Mouse (Mus musculus): ENCODE measurements at regions not wholly inside any gene's neighbourhood (a gene's known extent, or its start where the extent isn't known, plus 50 kb on each side); places are given as distances from the start of the nearest gene placed in this dataset.
A peak's percentile ranks its signal among the peaks of the same experiment; 100 is the strongest.

DNA sequence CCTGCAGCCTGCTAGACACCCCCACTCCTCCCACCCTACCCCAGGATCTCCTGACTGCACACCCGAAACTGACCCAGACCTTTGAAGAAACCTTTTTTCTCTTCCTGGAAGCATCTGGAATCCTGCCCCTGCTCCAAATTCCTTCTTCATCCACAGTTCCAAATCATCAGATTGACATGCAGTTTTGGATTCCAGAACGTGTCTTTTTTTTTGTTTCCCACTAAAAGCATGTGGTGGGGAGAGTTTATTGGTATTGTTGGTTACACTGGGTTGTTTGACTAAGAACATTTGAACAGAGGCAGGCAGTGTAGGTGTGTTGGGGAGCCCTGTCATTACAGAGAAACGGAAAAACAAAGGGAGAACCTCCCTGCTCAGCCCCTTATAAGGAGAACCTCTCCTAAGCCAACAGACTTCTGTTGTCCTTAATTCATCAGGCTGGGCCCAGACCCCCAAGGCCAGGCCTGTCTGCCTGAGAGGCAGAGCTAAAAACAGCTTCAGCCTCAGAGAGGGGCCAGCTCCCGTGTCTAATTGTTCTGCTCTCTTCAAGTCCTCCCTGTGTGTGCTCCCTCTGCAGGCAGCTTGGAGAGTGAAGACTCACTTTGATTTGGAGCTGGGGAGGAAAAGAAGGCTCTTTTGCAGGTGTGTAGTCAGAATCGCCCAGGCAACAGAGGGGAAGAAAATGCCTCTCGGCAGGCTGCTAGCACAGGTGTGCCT, 187.3 kb upstream of the Cdh5 start:
- Histone ChIP-seq H3K36me3 (ENCODE audit: insufficient read depth, low read length) (no peaks in the 10 kb centered on the region), H3K9me3 (ENCODE audit: low read length) (no peaks in the 10 kb centered on the region), H3K9ac (replicated peaks; ENCODE audit: low read length) (no peak overlapping the region), H3K4me2 (ENCODE audit: low read depth, low read length) (no peak overlapping the region), H3K4me1 (ENCODE audit: insufficient read depth, low read length) (no peaks in the 10 kb centered on the region), H3K27ac (no peak overlapping the region), H3K4me3 (ENCODE audit: low read length) (no peak overlapping the region), H3K27me3 (ENCODE audit: insufficient read depth, low read length) (no peaks in the 10 kb centered on the region)
- peak; percentile 59; the same call in 1 of the 2 replicates for ATAC-seq
- TF ChIP-seq CTCF (IDR thresholded peaks at IDR 0.05; ENCODE audit: low read depth): peak; percentile 63
- peak; percentile 67 for DNase-seq (ENCODE audit: low spot score)
- 38% methylated on average over 6 of the region's 6 CpGs for WGBS

GRCm38 (mm10) chr8:103919324-103919723, 182.1 kb upstream of the Cdh5 start:
- 90% methylated on average over 3 of the region's 3 CpGs for WGBS
- ATAC-seq (no peak), DNase-seq (ENCODE audit: low spot score) (no peak)
- Histone ChIP-seq H3K27ac (no peak overlapping the region), H3K9me3 (ENCODE audit: low read length) (no peaks in the 10 kb centered on the region), H3K9ac (replicated peaks; ENCODE audit: low read length) (no peak overlapping the region), H3K4me3 (ENCODE audit: low read length) (no peak overlapping the region), H3K4me2 (ENCODE audit: low read depth, low read length) (no peak overlapping the region), H3K4me1 (ENCODE audit: insufficient read depth, low read length) (no peaks in the 10 kb centered on the region), H3K27me3 (ENCODE audit: insufficient read depth, low read length) (no peaks in the 10 kb centered on the region), H3K36me3 (ENCODE audit: insufficient read depth, low read length) (no peaks in the 10 kb centered on the region)
- no peak for TF ChIP-seq CTCF (IDR thresholded peaks at IDR 0.05; ENCODE audit: low read depth)

GRCm38 (mm10) chr8:103921621-103922020, 179.8 kb upstream of the Cdh5 start:
- Histone ChIP-seq H3K27me3 (ENCODE audit: insufficient read depth, low read length) (no peaks in the 10 kb centered on the region), H3K4me2 (ENCODE audit: low read depth, low read length) (no peak overlapping the region), H3K9ac (replicated peaks; ENCODE audit: low read length) (no peak overlapping the region), H3K27ac (no peak overlapping the region), H3K4me3 (ENCODE audit: low read length) (no peak overlapping the region), H3K36me3 (ENCODE audit: insufficient read depth, low read length) (no peaks in the 10 kb centered on the region), H3K9me3 (ENCODE audit: low read length) (no peaks in the 10 kb centered on the region), H3K4me1 (ENCODE audit: insufficient read depth, low read length) (no peaks in the 10 kb centered on the region)
- DNase-seq (ENCODE audit: low spot score): no peak
- ATAC-seq: no peak
- 91% methylated on average over 4 of the region's 4 CpGs for WGBS
- TF ChIP-seq CTCF (IDR thresholded peaks at IDR 0.05; ENCODE audit: low read depth): no peak

GRCm38 (mm10) chr8:103922746-103923145, 178.7 kb upstream of the Cdh5 start:
- Histone ChIP-seq H3K27ac (no peak overlapping the region), H3K4me1 (ENCODE audit: insufficient read depth, low read length) (no peaks in the 10 kb centered on the region), H3K4me3 (ENCODE audit: low read length) (no peak overlapping the region), H3K4me2 (ENCODE audit: low read depth, low read length) (no peak overlapping the region), H3K27me3 (ENCODE audit: insufficient read depth, low read length) (no peaks in the 10 kb centered on the region), H3K9me3 (ENCODE audit: low read length) (no peaks in the 10 kb centered on the region), H3K36me3 (ENCODE audit: insufficient read depth, low read length) (no peaks in the 10 kb centered on the region), H3K9ac (replicated peaks; ENCODE audit: low read length) (no peak overlapping the region)
- DNase-seq (ENCODE audit: low spot score): no peak
- 92% methylated on average over 2 of the region's 2 CpGs for WGBS
- no peak for TF ChIP-seq CTCF (IDR thresholded peaks at IDR 0.05; ENCODE audit: low read depth)
- no peak for ATAC-seq

- DNase-seq (ENCODE audit: low spot score): no peak
- Histone ChIP-seq H3K27me3 (ENCODE audit: insufficient read depth, low read length) (0 out of 2 replicates have a peak, but pooled peaks cover 4% of the 10 kb centered on the region), H3K4me2 (ENCODE audit: low read depth, low read length) (no peak overlapping the region), H3K9ac (replicated peaks; ENCODE audit: low read length) (no peak overlapping the region), H3K27ac (no peak overlapping the region), H3K9me3 (ENCODE audit: low read length) (no peaks in the 10 kb centered on the region), H3K36me3 (ENCODE audit: insufficient read depth, low read length) (no peaks in the 10 kb centered on the region), H3K4me3 (ENCODE audit: low read length) (no peak overlapping the region), H3K4me1 (ENCODE audit: insufficient read depth, low read length) (no peaks in the 10 kb centered on the region)
- WGBS: 78% methylated on average over 1 of the region's 1 CpGs
- TF ChIP-seq CTCF (IDR thresholded peaks at IDR 0.05; ENCODE audit: low read depth): no peak
- no peak for ATAC-seq
Observed at GRCm38 (mm10) chr8:103932681-103933080, 168.7 kb upstream of the Cdh5 start.

DNA sequence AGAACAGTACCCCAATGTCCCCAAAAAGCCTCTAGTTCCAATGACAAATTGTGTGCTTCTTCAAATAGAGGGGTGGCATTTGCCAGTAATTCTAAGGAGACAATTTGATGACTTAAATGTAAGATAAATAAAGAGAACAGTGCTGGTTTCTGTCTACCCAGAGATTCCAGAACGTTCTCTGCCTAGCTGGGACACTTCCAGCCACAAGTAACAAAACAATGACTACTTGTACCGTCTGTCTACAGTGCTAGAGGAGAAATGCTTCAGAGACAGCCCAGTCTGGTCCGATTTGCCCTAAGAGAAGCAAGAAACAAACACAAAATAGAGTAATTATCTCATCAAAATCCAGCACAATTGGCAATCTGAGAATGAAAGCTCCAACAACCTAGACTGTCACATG, 164.9 kb upstream of the Cdh5 start:
- TF ChIP-seq CTCF (IDR thresholded peaks at IDR 0.05; ENCODE audit: low read depth): no peak
- H3K9ac ChIP-seq (replicated peaks; ENCODE audit: low read length): no peak overlapping the region
- no peak overlapping the region for H3K4me2 ChIP-seq (ENCODE audit: low read depth, low read length)
- 65% methylated on average over 3 of the region's 3 CpGs for WGBS
- H3K27ac ChIP-seq: no peak overlapping the region
- no peak for DNase-seq (ENCODE audit: low spot score)
- no peak overlapping the region for H3K4me3 ChIP-seq (ENCODE audit: low read length)
- no peaks in the 10 kb centered on the region for H3K36me3 ChIP-seq (ENCODE audit: insufficient read depth, low read length)
- no peaks in the 10 kb centered on the region for H3K9me3 ChIP-seq (ENCODE audit: low read length)
- no peaks in the 10 kb centered on the region for H3K4me1 ChIP-seq (ENCODE audit: insufficient read depth, low read length)
- no peak for ATAC-seq
- 0 out of 2 replicates have a peak, but pooled peaks cover 4% of the 10 kb centered on the region for H3K27me3 ChIP-seq (ENCODE audit: insufficient read depth, low read length)

Measured in hindbrain, postnatal 0 days (tissue).